Mouse (Mus musculus): ENCODE results near the gene Dok5.

Gene Dok5

DNA sequence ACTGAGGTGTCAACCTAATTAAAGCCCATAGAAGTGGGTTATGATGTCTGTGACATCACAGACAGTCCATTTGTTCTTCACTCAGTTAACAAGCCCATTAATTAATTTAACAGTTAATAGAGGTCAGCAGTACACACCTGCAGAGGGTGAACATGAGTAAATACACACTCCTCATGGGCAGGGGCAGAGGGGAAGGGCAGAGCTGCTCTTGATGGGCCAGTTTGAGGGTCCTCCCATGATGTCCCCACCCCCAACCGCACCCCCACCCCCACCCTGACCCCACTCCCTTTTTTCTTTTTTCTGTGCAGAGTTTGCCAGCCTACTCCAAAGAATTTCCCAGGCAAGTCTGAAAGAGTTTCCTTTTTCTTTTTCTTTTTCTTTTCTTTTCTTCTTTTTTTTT lies 39.9 kb downstream of the Dok5 start:
- Histone ChIP-seq H3K27me3 (ENCODE audit: insufficient read depth, low read length) (peaks cover 12% of the 10 kb centered on the region), H3K4me3 (replicated peaks; ENCODE audit: low read length) (peak overlapping the region; percentile 32), H3K4me1 (replicated peaks; ENCODE audit: low read depth, low read length) (peaks cover 72% of the 10 kb centered on the region), H3K36me3 (ENCODE audit: insufficient read depth, low read length) (no peaks in the 10 kb centered on the region), H3K9me3 (ENCODE audit: low read length) (no peaks in the 10 kb centered on the region)
- TF ChIP-seq POU5F1 (IDR thresholded peaks at IDR 0.05; ENCODE audit: borderline replicate concordance, low read length) (no peak), CTCF (conservative IDR thresholded peaks at IDR 0.05; ENCODE audit: low read length) (no peak), NANOG (IDR thresholded peaks at IDR 0.05; ENCODE audit: borderline replicate concordance, low read length) (no peak)

DNA sequence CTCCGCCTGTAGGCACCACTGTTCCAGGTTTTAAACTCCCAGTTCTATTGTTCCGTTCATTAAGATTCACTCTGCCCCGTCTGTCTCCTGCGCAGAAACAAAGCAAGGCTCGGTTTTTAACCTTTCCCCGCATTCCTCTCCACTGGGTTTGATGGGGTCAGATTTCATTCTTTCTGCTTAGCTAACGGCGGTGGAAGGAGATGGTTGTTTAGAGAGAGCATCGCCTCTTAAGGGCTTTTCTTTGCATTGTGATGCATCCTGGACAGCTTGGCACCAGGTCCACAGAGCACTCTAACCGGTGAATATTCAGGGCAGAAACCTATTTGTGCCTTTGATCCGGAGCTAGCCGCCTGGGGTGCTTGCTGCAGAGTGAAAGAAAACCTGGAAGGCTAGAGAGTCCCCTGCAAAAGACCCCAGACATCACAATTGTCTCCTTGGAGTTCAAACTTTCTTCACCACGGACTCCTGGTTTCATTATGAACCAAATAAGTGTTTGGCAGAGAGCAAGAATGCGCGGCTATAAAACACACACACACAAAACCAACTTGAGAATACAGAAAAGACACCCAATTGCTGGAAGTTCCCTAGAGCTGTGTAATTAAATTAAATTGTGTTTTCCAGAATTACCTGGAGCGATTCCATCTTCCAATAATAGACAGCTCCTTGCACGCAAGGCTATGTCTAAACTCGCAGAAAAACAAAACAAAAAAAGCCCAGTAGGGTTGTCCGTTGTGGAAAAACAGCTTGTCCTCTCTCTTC lies 40.7 kb downstream of the Dok5 start:
- H3K4me1 ChIP-seq (replicated peaks; ENCODE audit: low read depth, low read length): peaks cover 76% of the 10 kb centered on the region
- H3K36me3 ChIP-seq (ENCODE audit: insufficient read depth, low read length): no peaks in the 10 kb centered on the region
- H3K27me3 ChIP-seq (ENCODE audit: insufficient read depth, low read length): peaks cover 12% of the 10 kb centered on the region
- no peaks in the 10 kb centered on the region for H3K9me3 ChIP-seq (ENCODE audit: low read length)
- TF ChIP-seq NANOG (IDR thresholded peaks at IDR 0.05; ENCODE audit: borderline replicate concordance, low read length) (peak; percentile 97), POU5F1 (IDR thresholded peaks at IDR 0.05; ENCODE audit: borderline replicate concordance, low read length) (peak; percentile 98), CTCF (conservative IDR thresholded peaks at IDR 0.05; ENCODE audit: low read length) (no peak)
- no peak overlapping the region for H3K4me3 ChIP-seq (replicated peaks; ENCODE audit: low read length)

DNA sequence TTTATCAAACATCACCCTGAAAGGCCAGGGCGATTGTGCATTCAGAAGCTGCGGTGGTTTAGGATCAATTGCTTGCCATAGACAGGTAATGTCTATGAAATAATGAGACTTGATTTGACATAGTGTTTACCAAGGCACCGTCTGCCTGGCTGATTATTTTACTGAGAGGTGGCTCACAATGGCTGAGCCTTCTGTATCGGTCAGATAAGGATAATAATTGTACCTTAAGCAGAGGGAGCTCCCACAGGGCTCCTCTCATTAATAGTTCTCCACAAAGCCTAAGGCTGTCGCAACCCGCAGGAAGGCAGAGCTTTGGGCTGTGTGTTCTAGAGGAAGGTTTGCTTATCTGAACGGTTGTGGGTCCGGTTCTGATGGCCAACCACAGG lies 41.3 kb downstream of the Dok5 start:
- H3K9me3 ChIP-seq (ENCODE audit: low read length): peaks cover 3% of the 10 kb centered on the region

DNA sequence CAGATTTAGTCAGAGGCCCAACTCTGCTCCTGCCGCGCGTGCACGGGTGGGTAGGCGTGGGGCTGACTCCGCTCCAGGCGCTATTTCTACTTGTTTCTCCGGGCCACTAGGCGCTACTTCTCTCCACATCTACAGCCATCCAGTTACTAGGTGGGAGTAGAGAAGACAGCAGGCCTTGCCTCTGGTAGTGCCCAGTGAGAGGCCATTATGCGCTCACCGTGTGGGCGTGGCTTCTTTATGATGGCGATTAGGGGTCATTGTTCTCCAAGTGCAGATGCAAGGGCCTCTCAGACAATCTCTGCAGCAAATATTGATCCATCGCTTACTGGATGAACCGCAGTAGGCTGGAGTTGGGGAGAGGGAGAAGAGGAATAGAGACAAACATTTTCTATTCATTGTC lies 44.0 kb downstream of the Dok5 start:
- Histone ChIP-seq H3K36me3 (ENCODE audit: insufficient read depth, low read length) (no peaks in the 10 kb centered on the region), H3K9me3 (ENCODE audit: low read length) (peaks cover 8% of the 10 kb centered on the region), H3K4me1 (replicated peaks; ENCODE audit: low read depth, low read length) (peaks cover 65% of the 10 kb centered on the region), H3K27me3 (ENCODE audit: insufficient read depth, low read length) (no peaks in the 10 kb centered on the region; the same call in 1 of the 2 replicates), H3K4me3 (replicated peaks; ENCODE audit: low read length) (peak overlapping the region; percentile 30)
- TF ChIP-seq POU5F1 (IDR thresholded peaks at IDR 0.05; ENCODE audit: borderline replicate concordance, low read length) (no peak), CTCF (conservative IDR thresholded peaks at IDR 0.05; ENCODE audit: low read length) (no peak), NANOG (IDR thresholded peaks at IDR 0.05; ENCODE audit: borderline replicate concordance, low read length) (peak; percentile 31; the same call in 1 of the 2 replicates)

More for the DNA sequence above, 41.3 kb downstream of the Dok5 start:
- H3K4me3 ChIP-seq (replicated peaks; ENCODE audit: low read length): no peak overlapping the region
- H3K4me1 ChIP-seq (replicated peaks; ENCODE audit: low read depth, low read length): peaks cover 81% of the 10 kb centered on the region
- peaks cover 12% of the 10 kb centered on the region for H3K27me3 ChIP-seq (ENCODE audit: insufficient read depth, low read length)
- no peaks in the 10 kb centered on the region for H3K36me3 ChIP-seq (ENCODE audit: insufficient read depth, low read length)
- TF ChIP-seq NANOG (IDR thresholded peaks at IDR 0.05; ENCODE audit: borderline replicate concordance, low read length): no peak
- no peak for TF ChIP-seq CTCF (conservative IDR thresholded peaks at IDR 0.05; ENCODE audit: low read length)

GRCm38 (mm10) chr2:170776107-170776506 lies 44.5 kb downstream of the Dok5 start:
- no peak for TF ChIP-seq CTCF (conservative IDR thresholded peaks at IDR 0.05; ENCODE audit: low read length)
- TF ChIP-seq NANOG (IDR thresholded peaks at IDR 0.05; ENCODE audit: borderline replicate concordance, low read length): no peak
- no peak for TF ChIP-seq POU5F1 (IDR thresholded peaks at IDR 0.05; ENCODE audit: borderline replicate concordance, low read length)
- Histone ChIP-seq H3K27me3 (ENCODE audit: insufficient read depth, low read length) (no peaks in the 10 kb centered on the region; the same call in 1 of the 2 replicates), H3K36me3 (ENCODE audit: insufficient read depth, low read length) (no peaks in the 10 kb centered on the region), H3K4me3 (replicated peaks; ENCODE audit: low read length) (peak overlapping the region; percentile 30), H3K4me1 (replicated peaks; ENCODE audit: low read depth, low read length) (peaks cover 60% of the 10 kb centered on the region), H3K9me3 (ENCODE audit: low read length) (peaks cover 8% of the 10 kb centered on the region)

DNA sequence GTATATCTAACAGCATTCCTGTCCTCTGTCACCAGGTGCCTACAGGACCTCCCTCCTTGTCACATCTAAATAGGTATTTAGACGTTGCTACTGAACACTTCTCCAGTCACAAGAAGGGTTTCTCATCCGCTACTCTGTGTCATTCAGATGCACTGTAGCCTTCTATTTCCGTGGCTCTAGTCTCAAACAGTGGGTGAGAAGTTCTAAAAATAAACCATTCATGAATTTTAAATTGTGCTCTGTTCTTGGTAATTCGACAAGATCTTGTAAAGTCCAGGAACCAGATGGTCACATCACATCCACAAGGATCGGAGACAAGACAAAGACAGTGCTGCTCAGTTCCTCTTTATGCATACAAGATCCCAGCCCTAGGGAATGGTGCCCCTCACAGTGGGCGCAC lies 46.0 kb downstream of the Dok5 start:
- Histone ChIP-seq H3K27me3 (ENCODE audit: insufficient read depth, low read length) (no peaks in the 10 kb centered on the region; the same call in 1 of the 2 replicates), H3K4me3 (replicated peaks; ENCODE audit: low read length) (no peak overlapping the region), H3K4me1 (replicated peaks; ENCODE audit: low read depth, low read length) (peaks cover 53% of the 10 kb centered on the region), H3K36me3 (ENCODE audit: insufficient read depth, low read length) (no peaks in the 10 kb centered on the region), H3K9me3 (ENCODE audit: low read length) (peaks cover 9% of the 10 kb centered on the region)
- TF ChIP-seq NANOG (IDR thresholded peaks at IDR 0.05; ENCODE audit: borderline replicate concordance, low read length) (no peak), CTCF (conservative IDR thresholded peaks at IDR 0.05; ENCODE audit: low read length) (no peak), POU5F1 (IDR thresholded peaks at IDR 0.05; ENCODE audit: borderline replicate concordance, low read length) (no peak)

- TF ChIP-seq NANOG (IDR thresholded peaks at IDR 0.05; ENCODE audit: borderline replicate concordance, low read length): no peak
- no peak for TF ChIP-seq POU5F1 (IDR thresholded peaks at IDR 0.05; ENCODE audit: borderline replicate concordance, low read length)
- no peak for TF ChIP-seq CTCF (conservative IDR thresholded peaks at IDR 0.05; ENCODE audit: low read length)
- peaks cover 27% of the 10 kb centered on the region for H3K4me1 ChIP-seq (replicated peaks; ENCODE audit: low read depth, low read length)
- peaks cover 27% of the 10 kb centered on the region for H3K9me3 ChIP-seq (ENCODE audit: low read length)
- no peaks in the 10 kb centered on the region for H3K36me3 ChIP-seq (ENCODE audit: insufficient read depth, low read length)
- no peaks in the 10 kb centered on the region for H3K27me3 ChIP-seq (ENCODE audit: insufficient read depth, low read length)
- H3K4me3 ChIP-seq (replicated peaks; ENCODE audit: low read length): no peak overlapping the region
These were observed 48.6 kb downstream of the Dok5 start for GRCm38 (mm10) chr2:170780010-170780750.

DNA sequence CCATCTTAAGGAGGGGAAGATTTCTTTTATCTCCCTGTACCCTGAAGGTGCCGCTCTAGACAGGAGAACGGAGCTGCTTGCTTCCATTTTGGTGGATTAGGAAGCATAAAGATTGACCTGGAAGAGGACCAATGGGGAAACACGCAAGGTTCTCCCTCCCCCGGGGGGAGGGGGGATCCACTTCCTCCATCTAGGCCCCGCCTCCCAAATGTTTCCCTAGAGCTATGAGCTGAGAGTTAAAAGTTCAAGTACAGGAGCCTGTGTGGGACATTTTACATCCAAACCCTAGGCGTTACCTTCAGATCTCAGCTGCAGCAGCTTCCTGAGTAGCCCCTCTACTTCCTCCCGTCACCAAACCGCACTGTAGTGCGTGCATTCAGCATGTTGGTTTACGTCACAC lies 56.5 kb downstream of the Dok5 start:
- Histone ChIP-seq H3K4me3 (replicated peaks; ENCODE audit: low read length) (0 out of 2 replicates have a peak overlapping the region, but pooled peaks have one; percentile 23), H3K27me3 (ENCODE audit: insufficient read depth, low read length) (no peaks in the 10 kb centered on the region), H3K4me1 (replicated peaks; ENCODE audit: low read depth, low read length) (peaks cover 13% of the 10 kb centered on the region; the same call in 1 of the 2 replicates), H3K9me3 (ENCODE audit: low read length) (peaks cover 12% of the 10 kb centered on the region), H3K36me3 (ENCODE audit: insufficient read depth, low read length) (no peaks in the 10 kb centered on the region)
- no peak for TF ChIP-seq CTCF (conservative IDR thresholded peaks at IDR 0.05; ENCODE audit: low read length)
- no peak for TF ChIP-seq POU5F1 (IDR thresholded peaks at IDR 0.05; ENCODE audit: borderline replicate concordance, low read length)
- TF ChIP-seq NANOG (IDR thresholded peaks at IDR 0.05; ENCODE audit: borderline replicate concordance, low read length): no peak
